Mouse (Mus musculus) midbrain, embryonic 16.5 days (tissue): ENCODE measurements at regions not wholly inside any gene's neighbourhood (a gene's known extent, or its start where the extent isn't known, plus 50 kb on each side); places are given as distances from the start of the nearest gene placed in this dataset.

Experiments
- ATAC-seq: fragments of 200-750 bp; cut with Nextera tagmentation; 2 replicates; pipeline ENCODE4 v1.8.0; 2017; ENCODE audit warnings: moderate TSS enrichment
- H3K27ac ChIP-seq: fragments of 300-500 bp; sonication (generic); 2 replicates; pipeline ENCODE4 v1.5.1; 2014; ENCODE audit warnings: mild to moderate bottlenecking, low read length, mixed read lengths
- H3K27me3 ChIP-seq: fragments of 300-500 bp; sonication (generic); 2 replicates; pipeline ENCODE4 v1.6.1; 2014; ENCODE audit warnings: low read depth, low read length, mixed read lengths; ENCODE audit not compliant: control insufficient read depth, insufficient read depth
- H3K36me3 ChIP-seq: fragments of 300-500 bp; sonication (generic); 2 replicates; pipeline ENCODE4 v1.6.1; 2014; ENCODE audit warnings: mild to moderate bottlenecking, low read length, moderate library complexity, mixed read lengths; ENCODE audit not compliant: control insufficient read depth, insufficient read depth
- H3K4me1 ChIP-seq: fragments of 300-500 bp; sonication (generic); 2 replicates; pipeline ENCODE4 v1.6.1; 2014; ENCODE audit warnings: mild to moderate bottlenecking, low read length, mixed read lengths; ENCODE audit not compliant: control insufficient read depth, insufficient read depth
- H3K4me2 ChIP-seq: fragments of 300-500 bp; sonication (generic); 2 replicates; pipeline ENCODE4 v1.6.1; 2014; ENCODE audit warnings: mild to moderate bottlenecking, low read length, mixed read lengths
- H3K4me3 ChIP-seq: fragments of 300-500 bp; sonication (generic); 2 replicates; pipeline ENCODE4 v1.5.1; 2014; ENCODE audit warnings: low read depth, mild to moderate bottlenecking, low read length, moderate library complexity, mixed read lengths
- H3K9ac ChIP-seq: fragments of 300-500 bp; sonication (generic); 2 replicates; pipeline ENCODE4 v1.6.1; 2014; ENCODE audit warnings: low read depth, low read length, mixed read lengths
- H3K9me3 ChIP-seq: fragments of 300-500 bp; sonication (generic); replicated peaks from 2 replicates; pipeline ENCODE4 v1.6.1; 2014; ENCODE audit warnings: mild to moderate bottlenecking, low read length, mixed read lengths; ENCODE audit not compliant: control insufficient read depth, poor library complexity, severe bottlenecking
- WGBS: fragments of 180-500 bp; shearing (Covaris S2); extraction: QIAGEN DNeasy Blood & Tissue Kit; methylation state at CpG from one replicate; pipeline ENCODE4 v1.1.7; 2014; 5-methylcytosine and 5-hydroxymethylcytosine counted together

GRCm38 (mm10) chr5:47528671-47529070 lies 454.3 kb upstream of the Slit2 start:
- H3K4me1 ChIP-seq = no peaks in the 10 kb centered on the region
- H3K9me3 ChIP-seq = no peaks in the 10 kb centered on the region
- WGBS = 94% methylated on average over 7 of the region's 7 CpGs
- H3K4me2 ChIP-seq = no peak overlapping the region
- H3K36me3 ChIP-seq = no peaks in the 10 kb centered on the region
- H3K4me3 ChIP-seq = no peak overlapping the region
- H3K9ac ChIP-seq = no peak overlapping the region
- no peak for ATAC-seq
- no peak overlapping the region for H3K27ac ChIP-seq
- no peaks in the 10 kb centered on the region for H3K27me3 ChIP-seq

GRCm38 (mm10) chr5:47537532-47537931 lies 445.4 kb upstream of the Slit2 start:
- Histone ChIP-seq H3K9ac (no peak overlapping the region), H3K9me3 (no peaks in the 10 kb centered on the region), H3K27ac (no peak overlapping the region), H3K4me3 (no peak overlapping the region), H3K36me3 (no peaks in the 10 kb centered on the region), H3K4me1 (no peaks in the 10 kb centered on the region), H3K4me2 (no peak overlapping the region), H3K27me3 (no peaks in the 10 kb centered on the region)
- no peak for ATAC-seq

GRCm38 (mm10) chr5:47542248-47542647 lies 440.7 kb upstream of the Slit2 start:
- H3K4me2 ChIP-seq = no peak overlapping the region
- no peaks in the 10 kb centered on the region for H3K4me1 ChIP-seq
- H3K9me3 ChIP-seq = no peaks in the 10 kb centered on the region

GRCm38 (mm10) chr5:47556717-47557116 lies 426.2 kb upstream of the Slit2 start:
- ATAC-seq = no peak
- H3K4me3 ChIP-seq = no peak overlapping the region
- 73% methylated on average over 1 of the region's 1 CpGs for WGBS
- H3K9ac ChIP-seq = no peak overlapping the region
- H3K36me3 ChIP-seq = no peaks in the 10 kb centered on the region
- H3K9me3 ChIP-seq = no peaks in the 10 kb centered on the region
- H3K27ac ChIP-seq = no peak overlapping the region
- H3K27me3 ChIP-seq = no peaks in the 10 kb centered on the region
- H3K4me1 ChIP-seq = no peaks in the 10 kb centered on the region
- H3K4me2 ChIP-seq = no peak overlapping the region

More at GRCm38 (mm10) chr5:47542248-47542647, 440.7 kb upstream of the Slit2 start:
- Histone ChIP-seq H3K27me3 (no peaks in the 10 kb centered on the region), H3K27ac (no peak overlapping the region), H3K9ac (no peak overlapping the region), H3K36me3 (no peaks in the 10 kb centered on the region), H3K4me3 (no peak overlapping the region)
- 59% methylated on average over 1 of the region's 1 CpGs for WGBS
- ATAC-seq = no peak

- WGBS = 24% methylated on average over 8 of the region's 8 CpGs
- Histone ChIP-seq H3K9me3 (no peaks in the 10 kb centered on the region), H3K27ac (no peak overlapping the region), H3K4me1 (no peaks in the 10 kb centered on the region), H3K4me2 (no peak overlapping the region), H3K9ac (no peak overlapping the region), H3K36me3 (no peaks in the 10 kb centered on the region), H3K27me3 (no peaks in the 10 kb centered on the region), H3K4me3 (no peak overlapping the region)
- no peak for ATAC-seq
These were observed 425.7 kb upstream of the Slit2 start for GRCm38 (mm10) chr5:47557152-47557800.
